In the genomic region with DNA sequence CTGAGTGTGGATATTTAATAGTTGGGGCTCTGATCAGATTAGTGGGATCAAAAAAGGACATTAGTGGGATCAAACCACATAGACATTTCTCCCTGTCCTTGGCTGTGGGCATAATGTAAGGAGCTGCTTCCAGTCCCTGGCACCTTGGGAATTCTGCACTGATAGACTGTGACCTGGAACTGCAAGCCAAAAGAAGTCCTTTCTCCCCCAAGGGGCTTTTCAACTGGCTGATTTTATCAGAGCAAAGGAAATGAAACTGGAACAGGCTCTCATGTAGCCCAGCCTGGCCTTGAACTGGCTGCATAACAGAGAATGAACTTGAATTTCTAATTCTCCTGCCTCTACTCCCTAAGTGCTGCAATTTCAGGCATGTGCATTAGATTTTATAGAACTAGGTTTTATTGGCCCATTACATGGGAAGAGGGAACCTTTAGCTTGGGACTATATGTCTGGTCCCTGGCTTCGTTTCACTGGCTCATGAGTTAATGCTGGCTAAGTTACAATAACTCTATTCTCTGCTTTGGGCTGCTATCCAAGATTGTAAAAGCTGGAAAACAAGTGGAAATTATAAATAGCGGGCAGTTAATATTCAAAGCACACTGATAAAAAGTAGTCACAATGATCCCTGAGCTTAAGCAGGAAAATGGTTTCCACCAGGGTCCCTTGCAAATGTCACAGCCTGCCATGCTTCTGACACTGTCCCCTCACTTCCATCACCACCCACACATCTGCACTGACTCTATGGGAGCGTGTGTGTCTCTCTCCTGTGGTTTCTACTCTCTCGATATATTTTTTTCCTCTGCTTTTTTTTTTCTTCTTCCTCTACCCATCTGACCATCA, we compare ENCODE assay signal across 11 mouse cellular contexts.
DNase-seq lines count a peak whose midpoint lies in the region; ATAC-seq and TF ChIP-seq lines count a peak whose summit lies in the region.
"Had no signal": no experiment of that assay in that cellular context is flagged by ENCODE, and none has a peak within 500 bp of the region (broad histone marks: within the 10 kb centered on the region; RNA-seq: fewer than 3 reads in every experiment).

No protein-coding gene starts in this region.

- peak overlapping the region; percentile 64 for H3K27ac ChIP-seq in heart, embryonic 15.5 days
- peak overlapping the region; percentile 48; the same call in 1 of the 2 replicates for H3K27ac ChIP-seq in left cerebral cortex, adult 2 months
- 0 out of 2 replicates have a peak overlapping the region, but pooled peaks have one; percentile 41 for H3K27ac ChIP-seq in forebrain, embryonic 16.5 days (ENCODE audit: low read length)
- H3K27ac ChIP-seq: liver, embryonic 12.5 days; midbrain, embryonic 10.5 days had no signal

- H3K4me2 ChIP-seq in heart, embryonic 15.5 days: no peak overlapping the region
- no peak overlapping the region for H3K4me2 ChIP-seq in forebrain, embryonic 16.5 days (ENCODE audit: low read length)
- H3K4me2 ChIP-seq: liver, embryonic 12.5 days had no signal

- H3K36me3 ChIP-seq in heart, embryonic 15.5 days: no peaks in the 10 kb centered on the region
- H3K36me3 ChIP-seq in forebrain, embryonic 16.5 days (ENCODE audit: control insufficient read depth, insufficient read depth): no peaks in the 10 kb centered on the region
- H3K36me3 ChIP-seq: liver, embryonic 12.5 days; midbrain, embryonic 10.5 days had no signal

- H3K27me3 ChIP-seq in heart, embryonic 15.5 days: no peaks in the 10 kb centered on the region
- no peaks in the 10 kb centered on the region for H3K27me3 ChIP-seq in forebrain, embryonic 16.5 days (replicated peaks; ENCODE audit: control insufficient read depth, insufficient read depth, low read length)
- H3K27me3 ChIP-seq: liver, embryonic 12.5 days had no signal

- intact Hi-C loops in left cerebral cortex, adult 2 months (cut with DNase I): no loop called here

- TF ChIP-seq CTCF in left cerebral cortex, adult 2 months (IDR thresholded peaks at IDR 0.05): no peak

- no peak overlapping the region for H3K4me3 ChIP-seq in heart, embryonic 15.5 days
- H3K4me3 ChIP-seq in left cerebral cortex, adult 2 months: no peak overlapping the region
- no peak overlapping the region for H3K4me3 ChIP-seq in forebrain, embryonic 16.5 days (replicated peaks; ENCODE audit: low read length)
- H3K4me3 ChIP-seq: liver, embryonic 12.5 days; midbrain, embryonic 10.5 days had no signal

- peaks cover 7% of the 10 kb centered on the region for H3K4me1 ChIP-seq in heart, embryonic 15.5 days (replicated peaks)
- H3K4me1 ChIP-seq in forebrain, embryonic 16.5 days (replicated peaks; ENCODE audit: control insufficient read depth, insufficient read depth, low read length): peaks cover 12% of the 10 kb centered on the region; the same call in 1 of the 2 replicates
- H3K4me1 ChIP-seq: liver, embryonic 12.5 days; midbrain, embryonic 10.5 days had no signal

- no peak overlapping the region for H3K9ac ChIP-seq in heart, embryonic 15.5 days
- no peak overlapping the region for H3K9ac ChIP-seq in forebrain, embryonic 16.5 days (replicated peaks; ENCODE audit: low read depth, low read length)
- H3K9ac ChIP-seq: liver, embryonic 12.5 days had no signal

- WGBS in heart, embryonic 15.5 days: 53% methylated on average over 4 of the region's 4 CpGs
- 45% methylated on average over 4 of the region's 4 CpGs for WGBS in forebrain, embryonic 16.5 days

- DNase-seq in heart, postnatal 4 days: no peak
- DNase-seq in left cerebral cortex, adult 2 months (ENCODE audit: extremely low spot score in 1 of 2, low spot score in 2 of 2): no peak
- no peak for DNase-seq in left cerebral cortex, adult 8-10 months (ENCODE audit: low spot score in 2 of 2)
- peak; percentile 69 for DNase-seq in brain, adult 2 months (ENCODE audit: low read depth, low spot score)
- no peak for DNase-seq in thymus, postnatal 0 days (ENCODE audit: low spot score)
- DNase-seq: kidney, adult 8-10 months had no signal

- H3K9me3 ChIP-seq in heart, embryonic 15.5 days (replicated peaks): no peaks in the 10 kb centered on the region
- no peaks in the 10 kb centered on the region for H3K9me3 ChIP-seq in forebrain, embryonic 16.5 days (ENCODE audit: control insufficient read depth, low read length)
- H3K9me3 ChIP-seq: liver, embryonic 12.5 days; midbrain, embryonic 10.5 days had no signal

- ATAC-seq in heart, embryonic 15.5 days (replicated peaks; ENCODE audit: insufficient number of reproducible peaks, insufficient read depth, low FRiP score, low read depth): no peak
- peak; percentile 33; the same call in 1 of the 2 replicates for ATAC-seq in forebrain, embryonic 16.5 days
- no peak for ATAC-seq in activated CD4-positive, CD25-positive, alpha-beta regulatory T cell, adult 4 months
- ATAC-seq: liver, embryonic 12.5 days had no signal
